Mouse (Mus musculus) embryonic facial prominence, embryonic 14.5 days (tissue): ENCODE data around the gene Gtpbp6. TPM values are rescaled to one million over a fixed set of nuclear protein-coding genes. Genes with fewer than 3 reads are reported as not detected.
"Not testable (repeated sequence)": the region's sequence is repeated elsewhere in the genome, so short reads cannot be mapped to it uniquely, and the experiment has no call there.

Experiments
- ATAC-seq: fragments of 200-750 bp; cut with Nextera tagmentation; 2 replicates; pipeline ENCODE4 v1.8.0; 2017; ENCODE audit warnings: low read depth, moderate number of reproducible peaks, moderate TSS enrichment
- DNase-seq: peaks from one replicate; pipeline ENCODE4 v3.0.0-alpha.2; 2015; ENCODE audit warnings: low spot score
- H3K27ac ChIP-seq: fragments of 300-500 bp; sonication (generic); replicated peaks from 2 replicates; pipeline ENCODE4 v1.5.1; 2014; ENCODE audit warnings: low read depth, mild to moderate bottlenecking, low read length, moderate library complexity
- H3K27me3 ChIP-seq: fragments of 300-500 bp; sonication (generic); replicated peaks from 2 replicates; pipeline ENCODE4 v1.6.1; 2014; ENCODE audit warnings: low read length; ENCODE audit not compliant: control insufficient read depth, insufficient read depth
- H3K36me3 ChIP-seq: fragments of 300-500 bp; sonication (generic); 2 replicates; pipeline ENCODE4 v1.6.1; 2014; ENCODE audit warnings: low read length, mixed read lengths; ENCODE audit not compliant: control insufficient read depth, insufficient read depth
- H3K4me1 ChIP-seq: fragments of 300-500 bp; sonication (generic); 2 replicates; pipeline ENCODE4 v1.6.1; 2014; ENCODE audit warnings: antibody characterized with exemption, low read length; ENCODE audit not compliant: control insufficient read depth, insufficient read depth
- H3K4me2 ChIP-seq: fragments of 300-500 bp; sonication (generic); 2 replicates; pipeline ENCODE4 v1.6.1; 2014; ENCODE audit warnings: low read depth, mild to moderate bottlenecking, low read length, moderate library complexity, mixed read lengths
- H3K4me3 ChIP-seq: fragments of 300-500 bp; sonication (generic); 2 replicates; pipeline ENCODE4 v1.5.1; 2014; ENCODE audit warnings: low read depth, mild to moderate bottlenecking, low read length
- H3K9ac ChIP-seq: fragments of 300-500 bp; sonication (generic); 2 replicates; pipeline ENCODE4 v1.6.1; 2014; ENCODE audit warnings: low read depth, mild to moderate bottlenecking, low read length, moderate library complexity, mixed read lengths
- H3K9me3 ChIP-seq: fragments of 300-500 bp; sonication (generic); 2 replicates; pipeline ENCODE4 v1.6.1; 2016; ENCODE audit warnings: low read length; ENCODE audit not compliant: control insufficient read depth
- WGBS: fragments of 180-500 bp; shearing (Covaris S2); extraction: QIAGEN DNeasy Blood & Tissue Kit; methylation state at CpG from one replicate; pipeline ENCODE4 v1.1.7; 2014; 5-methylcytosine and 5-hydroxymethylcytosine counted together
- polyA plus RNA-seq: library from polyadenylated mRNA; unstranded; fragments of >200 nt; fragmentation: Nextera tagmentation; extraction: Ambion mirVana; gene quantifications from 2 replicates; pipeline ENCODE4 v1.2.1, GENCODE M21; 2014

The Gtpbp6 gene
- polyA plus RNA-seq, 1 experiment from 2014 or later, result 25.8 TPM

- H3K4me3 ChIP-seq, DNase-seq, H3K9ac ChIP-seq, H3K27ac ChIP-seq, H3K4me2 ChIP-seq, H3K4me1 ChIP-seq, ATAC-seq, H3K27me3 ChIP-seq, H3K9me3 ChIP-seq: not testable (repeated sequence)
- 88% methylated on average over 3 of the region's 3 CpGs for WGBS
- H3K36me3 ChIP-seq, result peaks cover 46% of the 10 kb centered on the region
Measured at GRCm38 (mm10) chr5:110122380-110122779, 14.4 kb upstream of the Gtpbp6 start.

- Histone ChIP-seq H3K4me1 (peaks cover 12% of the 10 kb centered on the region; the same call in 1 of the 2 replicates), H3K4me3 (peak within 1 kb of the TSS; percentile 76), H3K36me3 (peaks cover 42% of the 10 kb centered on the region), H3K27ac (peak within 1 kb of the TSS; percentile 45; the same call in 1 of the 2 replicates), H3K9ac (peak within 1 kb of the TSS; percentile 66), H3K9me3 (no peaks in the 10 kb centered on the region), H3K4me2 (peak within 1 kb of the TSS; percentile 66), H3K27me3 (no peaks in the 10 kb centered on the region)
- WGBS, result 2% methylated on average over 11 of the region's 12 CpGs
- DNase-seq (peak; percentile 93), ATAC-seq (peak; percentile 53)
Measured at GRCm38 (mm10) chr5:110109991-110110441, 2.0 kb upstream of the Gtpbp6 start, which contains the start of gene Zfp605. Gene Zfp605, plus strand, starts transcription at chr5:110110092.

- H3K4me1 ChIP-seq, result peaks cover 12% of the 10 kb centered on the region; the same call in 1 of the 2 replicates
- ATAC-seq (no peak), DNase-seq (no peak)
- under 1% methylated on average over 7 of the region's 7 CpGs for WGBS
- H3K27ac ChIP-seq, result peak overlapping the region; percentile 99; the same call in 1 of the 2 replicates
- H3K4me3 ChIP-seq, result peak overlapping the region; percentile 76
- peaks cover 45% of the 10 kb centered on the region for H3K36me3 ChIP-seq
- no peak overlapping the region for H3K9ac ChIP-seq
- no peaks in the 10 kb centered on the region for H3K27me3 ChIP-seq
- H3K9me3 ChIP-seq, result no peaks in the 10 kb centered on the region
- peak overlapping the region; percentile 80 for H3K4me2 ChIP-seq
Measured at GRCm38 (mm10) chr5:110108305-110108628, 270 bp upstream of the Gtpbp6 start.

DNA sequence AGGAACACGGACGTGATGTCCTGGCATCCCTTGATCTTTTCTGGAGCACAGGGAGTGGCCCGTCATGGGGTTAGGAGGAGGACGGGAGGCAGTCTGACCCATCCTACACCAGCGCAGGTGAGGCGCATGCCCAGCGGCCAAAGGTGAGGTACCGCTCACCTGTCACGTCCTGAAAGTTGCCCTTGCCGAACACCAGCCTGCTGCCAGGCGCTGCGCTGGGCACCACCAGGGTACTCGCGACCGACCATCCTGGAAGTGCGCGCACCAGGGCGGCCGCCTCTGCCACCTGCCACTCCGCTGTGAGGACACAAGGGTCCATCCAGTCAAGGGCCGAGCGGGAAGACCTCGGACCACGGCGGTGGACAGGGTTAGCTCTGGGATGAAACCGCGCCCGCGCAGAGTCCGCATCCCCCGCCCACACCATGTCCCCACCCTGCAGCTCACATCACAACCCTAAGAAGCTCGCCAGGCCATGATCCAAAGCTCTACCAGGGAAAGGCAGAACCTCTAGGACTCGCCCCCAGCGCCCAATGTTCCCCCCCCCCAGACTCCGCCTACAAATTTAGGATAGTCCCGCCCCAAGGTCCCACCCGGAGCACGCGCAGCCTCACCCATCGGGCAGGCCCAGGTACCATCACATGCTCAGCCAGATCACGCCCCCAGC lies 964 bp downstream of the Gtpbp6 start:
- H3K9me3 ChIP-seq, result no peaks in the 10 kb centered on the region
- 20% methylated on average over 28 of the region's 41 CpGs for WGBS

DNA sequence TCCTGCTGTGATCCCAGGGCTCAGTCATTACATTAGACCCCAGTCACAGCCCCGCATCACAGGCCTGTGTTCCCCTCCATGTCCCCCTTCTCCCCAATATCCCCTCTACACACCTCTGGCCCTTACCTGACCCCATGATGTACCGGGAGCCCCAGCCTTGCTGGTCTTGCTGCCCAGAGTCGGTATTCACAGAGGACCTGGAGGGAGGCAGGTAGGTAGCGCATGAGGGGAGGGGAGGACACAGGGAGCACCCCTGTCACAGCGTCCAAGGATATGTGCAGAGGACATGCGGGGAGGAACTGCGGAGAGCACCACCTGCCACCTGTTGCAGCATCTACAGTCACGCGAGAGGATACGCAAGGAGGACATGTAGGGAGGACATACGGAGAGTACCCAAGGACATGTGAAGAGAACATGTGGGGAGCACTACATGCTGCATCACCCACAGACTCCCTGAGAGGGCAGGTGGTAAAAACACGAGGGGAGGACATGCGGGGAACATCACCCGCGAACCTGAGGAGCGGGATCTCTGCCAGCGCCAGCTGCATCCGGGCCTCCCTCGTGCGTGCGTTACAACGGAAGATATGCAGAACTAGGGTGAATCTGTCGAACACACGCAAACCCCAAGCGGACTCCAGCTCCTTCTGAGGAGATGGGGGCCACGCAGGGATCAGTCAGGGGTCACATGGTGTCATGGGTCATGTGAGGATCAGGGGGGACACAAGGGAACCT lies 1.7 kb downstream of the Gtpbp6 start:
- DNase-seq (no peak), ATAC-seq (no peak)
- no peak overlapping the region for H3K27ac ChIP-seq
- H3K4me3 ChIP-seq, result peak overlapping the region; percentile 76
- H3K36me3 ChIP-seq, result peaks cover 40% of the 10 kb centered on the region
- H3K27me3 ChIP-seq, result no peaks in the 10 kb centered on the region
- no peaks in the 10 kb centered on the region for H3K9me3 ChIP-seq
- WGBS, result 95% methylated on average over 26 of the region's 26 CpGs
- H3K4me1 ChIP-seq, result peaks cover 21% of the 10 kb centered on the region
- H3K9ac ChIP-seq, result peak overlapping the region; percentile 91; the same call in 1 of the 2 replicates
- H3K4me2 ChIP-seq, result peak overlapping the region; percentile 80

More for the DNA sequence above, 964 bp downstream of the Gtpbp6 start:
- Histone ChIP-seq H3K27ac (peak overlapping the region; percentile 99), H3K4me2 (peak overlapping the region; percentile 80), H3K4me3 (peak overlapping the region; percentile 76), H3K36me3 (peaks cover 40% of the 10 kb centered on the region), H3K27me3 (no peaks in the 10 kb centered on the region), H3K4me1 (peaks cover 13% of the 10 kb centered on the region; the same call in 1 of the 2 replicates), H3K9ac (peak overlapping the region; percentile 91)
- ATAC-seq (no peak), DNase-seq (no peak)

GRCm38 (mm10) chr5:110104616-110105380 lies 3.2 kb downstream of the Gtpbp6 start:
- Histone ChIP-seq H3K27me3 (no peaks in the 10 kb centered on the region), H3K27ac (no peak overlapping the region), H3K4me3 (no peak overlapping the region), H3K9me3 (no peaks in the 10 kb centered on the region), H3K4me1 (peaks cover 29% of the 10 kb centered on the region), H3K36me3 (peaks cover 40% of the 10 kb centered on the region), H3K9ac (no peak overlapping the region), H3K4me2 (no peak overlapping the region)
- DNase-seq (no peak), ATAC-seq (no peak)
- WGBS, result 94% methylated on average over 36 of the region's 36 CpGs

DNA sequence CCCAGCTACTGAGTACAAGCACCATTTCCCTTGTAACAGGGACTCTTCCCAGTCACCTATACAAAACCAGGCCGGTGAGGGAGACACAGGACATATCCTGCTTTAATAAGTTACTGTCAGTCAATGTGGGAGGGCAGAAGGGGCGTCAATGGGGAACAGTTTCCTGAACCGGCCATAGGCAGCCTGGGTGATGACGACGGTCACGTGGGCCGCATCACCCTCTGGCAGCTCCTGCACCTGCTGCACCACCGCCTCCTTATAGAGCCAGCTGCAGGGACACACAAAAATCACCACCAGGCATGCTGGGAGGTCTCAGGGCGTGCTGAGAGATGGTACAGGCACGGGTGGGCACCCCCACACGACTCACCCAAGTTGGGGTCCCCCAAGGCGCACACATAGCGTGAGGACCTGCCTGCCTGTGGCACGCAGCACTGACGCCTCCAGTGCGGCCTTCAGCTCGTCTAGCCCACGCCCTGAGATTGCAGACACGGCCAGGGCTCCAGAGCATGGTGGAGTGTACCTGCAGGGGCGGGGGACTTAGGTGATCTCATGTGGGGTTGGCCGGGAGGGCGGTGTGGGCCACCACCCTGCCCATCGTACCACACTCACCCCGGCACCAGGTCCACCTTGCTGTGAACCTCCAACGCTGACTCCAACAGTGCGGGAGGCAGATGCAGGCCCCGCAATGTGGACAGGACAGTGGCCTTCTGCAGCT lies 3.9 kb downstream of the Gtpbp6 start:
- Histone ChIP-seq H3K27ac (no peak overlapping the region), H3K27me3 (no peaks in the 10 kb centered on the region), H3K4me2 (no peak overlapping the region), H3K4me1 (peaks cover 32% of the 10 kb centered on the region), H3K36me3 (peaks cover 40% of the 10 kb centered on the region), H3K9me3 (no peaks in the 10 kb centered on the region), H3K9ac (no peak overlapping the region), H3K4me3 (no peak overlapping the region)
- DNase-seq (no peak), ATAC-seq (no peak)
- 96% methylated on average over 20 of the region's 27 CpGs for WGBS
